Mouse (Mus musculus): Measurements from ENCODE around the gene Tm7sf2. TPM values are rescaled to one million over a fixed set of nuclear protein-coding genes. Genes with fewer than 3 reads are reported as not detected.

Tm7sf2 gene
- polyA plus RNA-seq, 1 experiment, result 33.6 TPM

GRCm38 (mm10) chr19:6030520-6031280 lies 37.5 kb downstream of the Tm7sf2 start:
- no peak for TF ChIP-seq GATA1 (IDR thresholded peaks at IDR 0.05; ENCODE audit: low read length)

GRCm38 (mm10) chr19:6029426-6029825 lies 38.7 kb downstream of the Tm7sf2 start:
- no peak for TF ChIP-seq GATA1 (IDR thresholded peaks at IDR 0.05; ENCODE audit: low read length)

GRCm38 (mm10) chr19:6028991-6029390 lies 39.2 kb downstream of the Tm7sf2 start:
- TF ChIP-seq GATA1 (IDR thresholded peaks at IDR 0.05; ENCODE audit: low read length), result no peak

- TF ChIP-seq GATA1 (IDR thresholded peaks at IDR 0.05; ENCODE audit: low read length), result no peak
These were observed 44.2 kb downstream of the Tm7sf2 start for GRCm38 (mm10) chr19:6023930-6024329.

- no peak for TF ChIP-seq GATA1 (IDR thresholded peaks at IDR 0.05; ENCODE audit: low read length)
These were observed 45.1 kb downstream of the Tm7sf2 start for GRCm38 (mm10) chr19:6023059-6023458.

- TF ChIP-seq GATA1 (IDR thresholded peaks at IDR 0.05; ENCODE audit: low read length), result no peak
These were observed 47.9 kb downstream of the Tm7sf2 start for GRCm38 (mm10) chr19:6020276-6020675.

GRCm38 (mm10) chr19:6018142-6019089 lies 49.8 kb downstream of the Tm7sf2 start:
- TF ChIP-seq GATA1 (IDR thresholded peaks at IDR 0.05; ENCODE audit: low read length), result no peak

- no peak for TF ChIP-seq GATA1 (IDR thresholded peaks at IDR 0.05; ENCODE audit: low read length)
These were observed 51.6 kb downstream of the Tm7sf2 start for GRCm38 (mm10) chr19:6016532-6016931.

GRCm38 (mm10) chr19:6015511-6016315 lies 52.5 kb downstream of the Tm7sf2 start, which contains the start of gene Capn1:
Capn1 (minus strand) TSS chr19:6015897.
- no peak for TF ChIP-seq GATA1 (IDR thresholded peaks at IDR 0.05; ENCODE audit: low read length)

- no peak for TF ChIP-seq GATA1 (IDR thresholded peaks at IDR 0.05; ENCODE audit: low read length)
These were observed 53.1 kb downstream of the Tm7sf2 start for GRCm38 (mm10) chr19:6014991-6015510.

GRCm38 (mm10) chr19:6013691-6014090 lies 54.5 kb downstream of the Tm7sf2 start:
- no peak for TF ChIP-seq GATA1 (IDR thresholded peaks at IDR 0.05; ENCODE audit: low read length)

Other genes starting within 250 kb of the Tm7sf2 start
- gene Frmd8, start 193.1 kb downstream of the Tm7sf2 start, polyA plus RNA-seq (2012), result 12.9 and 13.6 TPM in 2 replicates
- 0.15 and 0.64 TPM in 2 replicates for gene Slc25a45, start 190.6 kb downstream of the Tm7sf2 start, polyA plus RNA-seq (2012)
- gene Tigd3, start 174.2 kb downstream of the Tm7sf2 start, polyA plus RNA-seq (2012), result 0.73 and 1.3 TPM in 2 replicates
- 34.4 and 70.2 TPM in 2 replicates for gene Dpf2, start 155.4 kb downstream of the Tm7sf2 start, polyA plus RNA-seq (2012)
- gene Cdc42ep2, start 143.6 kb downstream of the Tm7sf2 start, polyA plus RNA-seq (2012), result 0.39 and 0.43 TPM in 2 replicates
- 45.7 and 48.5 TPM in 2 replicates for gene Pola2, start 104.2 kb downstream of the Tm7sf2 start, polyA plus RNA-seq (2012)
- not detected in 2 replicates for gene Slc22a20, start 82.2 kb downstream of the Tm7sf2 start, polyA plus RNA-seq (2012)
- 83.7 and 139 TPM in 2 replicates for gene Capn1, start 52.5 kb downstream of the Tm7sf2 start, polyA plus RNA-seq (2012)
- gene Syvn1, start 21.8 kb downstream of the Tm7sf2 start, polyA plus RNA-seq (2012), result 90.1 and 101 TPM in 2 replicates
- gene Mrpl49, start 10.6 kb downstream of the Tm7sf2 start, polyA plus RNA-seq (2012), result 37.7 and 52.6 TPM in 2 replicates
- 3,884 and 3,991 TPM in 2 replicates for gene Fau, start 10.5 kb downstream of the Tm7sf2 start, polyA plus RNA-seq (2012)
- 98.9 and 102 TPM in 2 replicates for gene Znhit2, start 7.2 kb downstream of the Tm7sf2 start, polyA plus RNA-seq (2012)
- 39.5 and 65.2 TPM in 2 replicates for gene Vps51, start 8.9 kb upstream of the Tm7sf2 start, polyA plus RNA-seq (2012)
- gene Tmem262, start 11.7 kb upstream of the Tm7sf2 start, polyA plus RNA-seq (2012), result not detected in 2 replicates
- gene Gm28374, start 13.9 kb upstream of the Tm7sf2 start, polyA plus RNA-seq (2012), result 0.53 and 0.67 TPM in 2 replicates
- 61.7 and 75.6 TPM in 2 replicates for gene Zfpl1, start 16.6 kb upstream of the Tm7sf2 start, polyA plus RNA-seq (2012)
- gene Cdca5, start 16.6 kb upstream of the Tm7sf2 start, polyA plus RNA-seq (2012), result 13.3 and 17.8 TPM in 2 replicates
- gene AC131692.1, start 26.0 kb upstream of the Tm7sf2 start, polyA plus RNA-seq (2012), result 3.5 and 4.9 TPM in 2 replicates
- gene Naaladl1, start 37.4 kb upstream of the Tm7sf2 start, polyA plus RNA-seq (2012), result 0.38 and 0.46 TPM in 2 replicates
- 82.9 and 91.0 TPM in 2 replicates for gene Sac3d1, start 50.3 kb upstream of the Tm7sf2 start, polyA plus RNA-seq (2012)
- 89.0 and 122 TPM in 2 replicates for gene Snx15, start 59.9 kb upstream of the Tm7sf2 start, polyA plus RNA-seq (2012)
- not detected in 2 replicates for gene Batf2, start 72.6 kb upstream of the Tm7sf2 start, polyA plus RNA-seq (2012)
- gene Arl2, start 73.2 kb upstream of the Tm7sf2 start, polyA plus RNA-seq (2012), result 81.6 and 111 TPM in 2 replicates
- gene Majin, start 116.0 kb upstream of the Tm7sf2 start, polyA plus RNA-seq (2012), result not detected in 2 replicates
- not detected in 2 replicates for gene Gpha2, start 158.0 kb upstream of the Tm7sf2 start, polyA plus RNA-seq (2012)
- 10.7 and 14.2 TPM in 2 replicates for gene Ppp2r5b, start 167.5 kb upstream of the Tm7sf2 start, polyA plus RNA-seq (2012)
- 43.9 and 49.6 TPM in 2 replicates for gene Atg2a, start 173.3 kb upstream of the Tm7sf2 start, polyA plus RNA-seq (2012)
- gene Ehd1, start 208.4 kb upstream of the Tm7sf2 start, polyA plus RNA-seq (2012), result 231 and 274 TPM in 2 replicates
- gene Cdc42bpg, start 238.1 kb upstream of the Tm7sf2 start, polyA plus RNA-seq (2012), result 10.8 and 12.9 TPM in 2 replicates

All from G1E-ER4 (cell line).